Mouse (Mus musculus) erythroblast, embryonic 14.5 days (primary cell): ENCODE data around the gene Spn. TPM values are rescaled to one million over a fixed set of nuclear protein-coding genes. Genes with fewer than 3 reads are reported as not detected.

Experiments
- H3K27me3 ChIP-seq: 2 replicates; pipeline ENCODE4 v1.6.1; 2012; ENCODE audit warnings: inconsistent platforms; ENCODE audit not compliant: control insufficient read depth
- H3K36me3 ChIP-seq: 2 replicates; pipeline ENCODE4 v1.6.1; 2012; ENCODE audit warnings: mild to moderate bottlenecking, inconsistent platforms; ENCODE audit not compliant: control insufficient read depth
- H3K4me1 ChIP-seq: 2 replicates; pipeline ENCODE4 v1.6.1; 2012; ENCODE audit warnings: inconsistent platforms; ENCODE audit not compliant: control insufficient read depth
- H3K4me3 ChIP-seq: replicated peaks from 2 replicates; pipeline ENCODE3; 2012; ENCODE audit warnings: moderate library complexity, mild to moderate bottlenecking, inconsistent platforms
- H3K9me3 ChIP-seq: 2 replicates; pipeline ENCODE4 v1.6.1; 2012; ENCODE audit warnings: low read length, inconsistent platforms, mixed read lengths; ENCODE audit not compliant: control insufficient read depth
- GATA1 ChIP-seq: IDR thresholded peaks from 2 replicates; pipeline ENCODE4 v1.6.1; 2012; ENCODE audit warnings: low read length, inconsistent platforms, mixed read lengths
- TAL1 ChIP-seq: IDR thresholded peaks from 3 replicates; pipeline ENCODE4 v1.6.1; 2012; ENCODE audit warnings: low read length, inconsistent platforms, mixed read lengths
- polyA plus RNA-seq: library from polyadenylated mRNA; stranded (reverse); fragments of >175 nt; gene quantifications from 2 replicates; pipeline ENCODE4 v1.2.3, GENCODE M21; 2012

Spn gene
- polyA plus RNA-seq, 1 experiment: 0.83 TPM

DNA sequence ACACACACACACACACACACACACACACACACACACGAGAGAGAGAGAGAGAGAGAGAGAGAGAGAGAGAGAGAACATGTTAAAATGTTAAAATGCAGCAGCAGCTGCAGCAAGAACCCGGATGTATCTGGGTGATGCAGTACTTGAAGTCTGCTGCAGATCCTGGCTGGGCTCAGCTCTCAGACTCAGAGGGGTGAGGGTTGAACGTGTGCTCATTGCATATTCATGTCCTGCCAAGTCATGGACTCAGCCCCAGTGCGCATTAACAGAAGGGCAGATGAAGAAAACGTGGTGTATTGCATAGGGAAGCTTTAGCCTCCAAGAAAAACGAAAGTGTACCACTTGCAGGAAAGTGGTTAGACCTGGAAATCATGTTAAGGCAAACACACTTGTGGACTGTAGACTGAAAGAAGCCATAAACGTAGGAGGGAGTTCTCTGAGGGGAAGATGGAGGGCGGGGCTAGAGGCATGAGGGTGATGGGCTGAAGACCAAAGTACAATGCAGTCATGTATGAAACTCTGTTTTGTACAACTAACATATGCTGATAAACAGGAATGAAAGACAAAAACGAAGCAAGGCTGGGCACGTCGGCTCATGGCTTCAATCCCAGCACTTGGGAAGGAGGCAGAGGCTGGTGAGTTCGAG lies 23.9 kb downstream of the Spn start:
- Histone ChIP-seq H3K4me3 (no peak overlapping the region), H3K36me3 (peaks cover 2% of the 10 kb centered on the region; the same call in 1 of the 2 replicates), H3K4me1 (peaks cover 27% of the 10 kb centered on the region), H3K9me3 (no peaks in the 10 kb centered on the region), H3K27me3 (no peaks in the 10 kb centered on the region)
- TF ChIP-seq TAL1 (no peak), GATA1 (no peak)

DNA sequence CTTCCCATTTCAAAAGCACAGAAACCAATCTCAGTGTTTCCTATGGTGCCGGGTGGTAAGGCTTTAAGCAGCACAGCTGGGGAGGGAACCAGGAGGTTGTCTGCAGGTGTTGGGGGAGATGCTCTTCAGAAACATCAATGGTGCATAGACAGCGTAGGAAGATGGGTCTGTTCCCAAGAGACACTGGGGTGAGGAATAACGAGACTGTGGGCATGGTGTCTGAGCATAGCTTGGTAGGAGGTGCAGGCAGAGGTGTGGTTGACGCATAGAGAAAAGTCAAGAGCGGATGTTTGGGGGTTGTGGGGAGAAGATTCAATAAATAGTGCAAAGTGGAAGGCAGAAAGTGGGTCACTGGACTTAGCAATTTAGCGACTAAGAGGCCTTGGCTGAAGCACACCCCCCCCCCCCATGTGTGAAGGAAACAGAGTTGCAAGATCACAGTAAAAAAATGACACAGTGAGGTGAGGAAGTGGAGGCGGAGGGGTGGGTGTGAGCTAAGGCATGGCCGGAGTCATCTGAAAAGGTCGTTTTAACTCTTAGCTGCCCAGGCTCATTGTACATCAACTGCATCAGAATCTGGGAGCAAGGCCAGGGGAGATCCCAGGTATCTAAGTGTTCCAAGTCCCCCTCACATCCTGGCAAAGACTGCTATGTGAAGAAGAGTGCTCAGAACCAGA lies 24.6 kb downstream of the Spn start:
- Histone ChIP-seq H3K4me3 (no peak overlapping the region), H3K27me3 (no peaks in the 10 kb centered on the region), H3K9me3 (no peaks in the 10 kb centered on the region), H3K4me1 (peaks cover 23% of the 10 kb centered on the region), H3K36me3 (peaks cover 2% of the 10 kb centered on the region; the same call in 1 of the 2 replicates)
- TF ChIP-seq TAL1: no peak
- no peak for TF ChIP-seq GATA1

- H3K4me3 ChIP-seq: no peak overlapping the region
- peaks cover 17% of the 10 kb centered on the region for H3K4me1 ChIP-seq
- H3K27me3 ChIP-seq: no peaks in the 10 kb centered on the region
- H3K9me3 ChIP-seq: no peaks in the 10 kb centered on the region
- H3K36me3 ChIP-seq: peaks cover 3% of the 10 kb centered on the region; the same call in 1 of the 2 replicates
- no peak for TF ChIP-seq TAL1
- TF ChIP-seq GATA1: no peak
These were observed 25.3 kb downstream of the Spn start for GRCm38 (mm10) chr7:127112251-127112841.

DNA sequence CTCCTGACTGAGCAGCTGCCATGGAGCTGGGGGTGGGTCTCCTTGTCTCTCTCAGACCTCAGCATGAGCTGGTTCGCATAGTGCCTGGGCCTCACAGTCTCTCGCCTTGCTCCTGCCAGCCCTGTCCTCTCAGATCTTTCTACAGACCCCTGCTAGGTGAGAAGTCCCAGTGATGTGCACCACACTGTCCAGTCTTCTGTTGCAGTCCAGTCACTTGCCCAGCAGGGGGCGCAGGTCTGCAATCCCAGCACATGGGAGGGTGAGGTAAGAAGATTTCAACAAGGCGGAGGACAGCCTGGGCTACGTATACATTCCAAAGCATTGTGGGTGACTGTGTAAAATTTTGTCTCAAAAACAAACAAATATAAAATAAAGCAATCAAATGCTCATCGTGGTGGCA lies 26.2 kb downstream of the Spn start:
- H3K36me3 ChIP-seq: peaks cover 4% of the 10 kb centered on the region; the same call in 1 of the 2 replicates
- no peaks in the 10 kb centered on the region for H3K27me3 ChIP-seq
- no peak overlapping the region for H3K4me3 ChIP-seq
- H3K4me1 ChIP-seq: peaks cover 12% of the 10 kb centered on the region
- TF ChIP-seq TAL1: no peak
- TF ChIP-seq GATA1: no peak
- H3K9me3 ChIP-seq: no peaks in the 10 kb centered on the region

- no peaks in the 10 kb centered on the region for H3K9me3 ChIP-seq
- TF ChIP-seq TAL1 (no peak), GATA1 (no peak)
- H3K4me1 ChIP-seq: peaks cover 12% of the 10 kb centered on the region
- H3K4me3 ChIP-seq: no peak overlapping the region
- H3K36me3 ChIP-seq: peaks cover 2% of the 10 kb centered on the region; the same call in 1 of the 2 replicates
- no peaks in the 10 kb centered on the region for H3K27me3 ChIP-seq
These were observed 27.2 kb downstream of the Spn start for GRCm38 (mm10) chr7:127110239-127111007.

DNA sequence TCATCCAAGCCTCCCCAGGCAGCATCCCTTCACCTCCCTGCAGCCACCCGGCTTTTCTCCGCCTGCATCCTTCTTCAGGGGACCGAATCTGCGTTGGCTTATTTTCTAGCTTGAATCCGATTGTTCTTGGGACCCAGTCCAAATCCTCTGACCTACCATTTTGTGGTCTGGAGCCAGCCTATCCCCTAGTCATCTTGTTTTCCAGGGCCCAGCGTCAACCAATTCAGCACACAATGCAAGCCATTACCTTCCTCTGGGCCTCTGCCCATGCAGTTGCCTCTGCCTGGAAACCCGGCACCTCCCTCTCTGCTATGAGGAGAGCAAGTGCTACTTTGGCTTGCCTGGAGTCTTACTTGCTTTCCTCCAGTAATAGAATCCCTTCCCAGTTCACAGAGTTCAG lies 32.1 kb downstream of the Spn start:
- peaks cover 2% of the 10 kb centered on the region; the same call in 1 of the 2 replicates for H3K36me3 ChIP-seq
- no peaks in the 10 kb centered on the region for H3K9me3 ChIP-seq
- H3K4me3 ChIP-seq: no peak overlapping the region
- H3K4me1 ChIP-seq: peaks cover 12% of the 10 kb centered on the region
- TF ChIP-seq GATA1: no peak
- no peak for TF ChIP-seq TAL1
- no peaks in the 10 kb centered on the region for H3K27me3 ChIP-seq

- no peak for TF ChIP-seq GATA1
- no peak for TF ChIP-seq TAL1
- no peaks in the 10 kb centered on the region for H3K9me3 ChIP-seq
- H3K36me3 ChIP-seq: peaks cover 2% of the 10 kb centered on the region; the same call in 1 of the 2 replicates
- H3K4me1 ChIP-seq: peaks cover 12% of the 10 kb centered on the region
- no peaks in the 10 kb centered on the region for H3K27me3 ChIP-seq
- H3K4me3 ChIP-seq: no peak overlapping the region
These were observed 32.9 kb downstream of the Spn start for GRCm38 (mm10) chr7:127104560-127105332.

DNA sequence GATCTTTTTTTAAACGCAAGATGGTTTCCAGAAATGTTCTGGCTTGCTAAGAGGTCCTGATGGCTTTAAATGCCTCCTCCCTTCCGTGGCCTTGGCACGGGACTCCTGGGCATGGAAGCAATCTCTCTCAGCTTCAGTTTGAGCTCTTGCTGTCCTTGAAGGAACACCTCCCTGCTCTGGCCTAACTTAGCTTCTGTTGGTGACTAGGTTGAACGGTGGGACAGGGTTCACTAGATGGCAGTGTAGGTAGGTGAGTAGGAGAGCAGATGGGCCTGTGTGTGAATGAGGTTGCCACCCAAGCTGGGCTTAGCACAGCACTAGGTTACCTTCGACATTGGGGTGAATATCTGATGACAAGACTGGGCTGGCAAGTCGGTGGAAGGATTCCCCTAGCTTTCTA lies 33.7 kb downstream of the Spn start:
- no peak overlapping the region for H3K4me3 ChIP-seq
- TF ChIP-seq GATA1 (no peak), TAL1 (no peak)
- H3K27me3 ChIP-seq: no peaks in the 10 kb centered on the region
- peaks cover 1% of the 10 kb centered on the region for H3K9me3 ChIP-seq
- peaks cover 15% of the 10 kb centered on the region for H3K4me1 ChIP-seq
- H3K36me3 ChIP-seq: peaks cover 2% of the 10 kb centered on the region; the same call in 1 of the 2 replicates
